Mouse (Mus musculus) small intestine, adult 2 months (tissue): ENCODE data around the gene Slc1a4. TPM values are rescaled to one million over a fixed set of nuclear protein-coding genes. Genes with fewer than 3 reads are reported as not detected.

Experiments
- H3K27ac ChIP-seq: fragments of 200-500 bp; 2 replicates; pipeline ENCODE4 v1.5.1; 2012; ENCODE audit warnings: low read depth, low read length, control low read depth, inconsistent platforms; ENCODE audit not compliant: insufficient read depth
- H3K27me3 ChIP-seq: fragments of 200-500 bp; 2 replicates; pipeline ENCODE4 v1.6.1; 2012; ENCODE audit warnings: mild to moderate bottlenecking, moderate library complexity, low read length, inconsistent platforms; ENCODE audit not compliant: control insufficient read depth, insufficient read depth
- H3K36me3 ChIP-seq: fragments of 200-500 bp; 2 replicates; pipeline ENCODE4 v1.6.1; 2012; ENCODE audit warnings: mild to moderate bottlenecking, low read length, control low read depth, inconsistent platforms; ENCODE audit not compliant: control insufficient read depth, insufficient read depth
- H3K4me1 ChIP-seq: fragments of 200-500 bp; 2 replicates; pipeline ENCODE4 v1.6.1; 2012; ENCODE audit warnings: low read length, inconsistent platforms, mixed read lengths; ENCODE audit not compliant: control insufficient read depth, insufficient read depth, insufficient read length
- H3K4me3 ChIP-seq: fragments of 200-500 bp; 2 replicates; pipeline ENCODE4 v1.5.1; 2012; ENCODE audit warnings: low read depth, mild to moderate bottlenecking, control low read depth, inconsistent platforms, low read length, moderate library complexity
- CTCF ChIP-seq: fragments of 200-500 bp; IDR thresholded peaks from 2 replicates; pipeline ENCODE4 v1.5.1; 2012; ENCODE audit warnings: low read depth, mild to moderate bottlenecking, control low read depth, inconsistent platforms, low read length, moderate library complexity, mixed read lengths; ENCODE audit not compliant: insufficient replicate concordance, insufficient read length; ENCODE audit errors: extremely low read depth
- POLR2A ChIP-seq: fragments of 200-500 bp; IDR thresholded peaks from 2 replicates; pipeline ENCODE4 v1.6.1; 2012; ENCODE audit warnings: low read depth, mild to moderate bottlenecking, control low read depth, inconsistent platforms, low read length, moderate library complexity
- WGBS: fragments of 180-500 bp; shearing (Covaris S2); methylation state at CpG from one replicate; pipeline ENCODE4 v1.1.7; 2018; 5-methylcytosine and 5-hydroxymethylcytosine counted together
- polyA plus RNA-seq: library from polyadenylated mRNA; depleted of rRNA; stranded (reverse); fragments of >200 nt; gene quantifications from 2 replicates; pipeline ENCODE4 v1.2.3, GENCODE M21; 2012

The Slc1a4 gene
- polyA plus RNA-seq, 1 experiment: 4.3 TPM

GRCm38 (mm10) chr11:20307409-20307808 is 25.1 kb downstream of the Slc1a4 start:
- Histone ChIP-seq H3K27me3 (no peaks in the 10 kb centered on the region), H3K4me1 (no peaks in the 10 kb centered on the region), H3K36me3 (no peaks in the 10 kb centered on the region), H3K27ac (no peak overlapping the region), H3K4me3 (no peak overlapping the region)
- WGBS: 89% methylated on average over 3 of the region's 3 CpGs
- TF ChIP-seq POLR2A (no peak), CTCF (no peak)

GRCm38 (mm10) chr11:20305641-20306040 is 26.9 kb downstream of the Slc1a4 start:
- no peaks in the 10 kb centered on the region for H3K27me3 ChIP-seq
- H3K4me3 ChIP-seq: no peak overlapping the region
- H3K4me1 ChIP-seq: no peaks in the 10 kb centered on the region
- TF ChIP-seq CTCF (no peak), POLR2A (no peak)
- H3K36me3 ChIP-seq: no peaks in the 10 kb centered on the region
- no peak overlapping the region for H3K27ac ChIP-seq
- WGBS: 44% methylated on average over 1 of the region's 1 CpGs

DNA sequence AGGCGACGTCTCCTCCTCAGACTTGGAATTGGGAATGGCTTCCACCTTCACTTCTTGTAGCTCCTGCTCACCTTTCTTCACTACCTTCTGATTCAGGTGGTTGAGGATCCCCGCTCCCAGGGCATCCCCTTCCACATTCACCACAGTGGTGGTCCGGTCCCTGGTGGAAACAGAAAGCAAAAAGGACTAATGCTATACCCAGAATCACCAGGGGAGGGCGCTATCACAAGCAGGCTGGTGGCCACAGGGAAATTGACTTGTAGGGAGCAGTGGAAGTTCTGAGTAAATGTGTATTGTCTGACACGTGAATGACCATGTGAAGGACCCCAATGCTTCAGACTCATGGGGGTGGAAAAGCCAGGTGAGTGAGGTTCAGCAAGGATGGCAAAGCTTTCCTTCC is 28.2 kb downstream of the Slc1a4 start:
- H3K27ac ChIP-seq: no peak overlapping the region
- WGBS: 76% methylated on average over 6 of the region's 6 CpGs
- peak; percentile 74; the same call in 1 of the 2 replicates for TF ChIP-seq CTCF
- no peak for TF ChIP-seq POLR2A
- H3K27me3 ChIP-seq: no peaks in the 10 kb centered on the region
- H3K4me3 ChIP-seq: no peak overlapping the region
- H3K36me3 ChIP-seq: no peaks in the 10 kb centered on the region
- H3K4me1 ChIP-seq: no peaks in the 10 kb centered on the region

- H3K4me3 ChIP-seq: no peak overlapping the region
- WGBS: 76% methylated on average over 4 of the region's 4 CpGs
- no peaks in the 10 kb centered on the region for H3K27me3 ChIP-seq
- no peaks in the 10 kb centered on the region for H3K4me1 ChIP-seq
- TF ChIP-seq POLR2A: no peak
- TF ChIP-seq CTCF: no peak
- no peak overlapping the region for H3K27ac ChIP-seq
- H3K36me3 ChIP-seq: no peaks in the 10 kb centered on the region
Measured at GRCm38 (mm10) chr11:20301332-20301731, 31.2 kb downstream of the Slc1a4 start.

DNA sequence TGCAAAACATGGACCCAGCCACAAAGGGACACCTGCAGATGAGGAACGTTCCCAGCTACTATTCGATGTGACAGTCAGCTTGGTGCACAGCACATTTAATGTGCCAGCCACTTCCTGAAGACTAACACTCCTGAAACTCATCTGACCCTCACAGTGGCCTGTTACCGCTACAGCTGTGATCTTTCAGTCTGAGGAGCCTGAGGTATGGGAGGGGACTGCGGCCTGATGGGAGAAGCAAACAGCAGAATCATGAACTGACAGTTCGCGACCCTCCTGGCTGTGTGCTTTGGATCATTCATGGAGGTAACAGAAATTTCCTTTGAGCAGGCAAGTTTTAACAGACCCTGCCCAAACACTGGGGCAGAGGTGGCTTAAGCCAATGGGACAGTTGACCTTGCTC is 31.7 kb downstream of the Slc1a4 start:
- no peak for TF ChIP-seq POLR2A
- no peak for TF ChIP-seq CTCF
- no peaks in the 10 kb centered on the region for H3K36me3 ChIP-seq
- H3K27me3 ChIP-seq: no peaks in the 10 kb centered on the region
- H3K4me3 ChIP-seq: no peak overlapping the region
- 78% methylated on average over 6 of the region's 6 CpGs for WGBS
- H3K4me1 ChIP-seq: no peaks in the 10 kb centered on the region
- no peak overlapping the region for H3K27ac ChIP-seq

GRCm38 (mm10) chr11:20299900-20300299 is 32.6 kb downstream of the Slc1a4 start:
- Histone ChIP-seq H3K4me3 (no peak overlapping the region), H3K4me1 (no peaks in the 10 kb centered on the region), H3K27ac (no peak overlapping the region), H3K27me3 (no peaks in the 10 kb centered on the region), H3K36me3 (no peaks in the 10 kb centered on the region)
- no peak for TF ChIP-seq CTCF
- TF ChIP-seq POLR2A: no peak
- 79% methylated on average over 6 of the region's 6 CpGs for WGBS

DNA sequence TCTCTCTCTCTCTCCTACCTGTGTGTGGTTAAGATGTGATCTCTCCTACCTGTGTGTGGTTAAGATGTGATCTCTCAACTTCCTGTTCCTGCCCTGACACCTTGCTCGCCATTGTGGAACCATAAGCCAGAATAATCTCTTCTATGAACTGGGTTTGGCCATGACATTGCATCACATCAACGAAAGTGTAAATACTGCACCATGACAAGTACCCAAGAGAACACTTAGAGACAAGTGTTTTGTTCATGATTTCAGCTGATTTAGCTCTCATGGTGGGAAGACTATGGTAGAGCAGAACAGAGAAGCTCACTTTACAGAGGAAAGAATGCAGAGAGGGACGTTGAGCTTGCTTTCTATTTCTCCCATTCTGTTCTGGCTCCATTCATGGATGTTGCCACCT is 48.0 kb downstream of the Slc1a4 start:
- no peaks in the 10 kb centered on the region for H3K27me3 ChIP-seq
- H3K27ac ChIP-seq: no peak overlapping the region
- no peak overlapping the region for H3K4me3 ChIP-seq
- TF ChIP-seq POLR2A (no peak), CTCF (no peak)
- H3K36me3 ChIP-seq: no peaks in the 10 kb centered on the region
- 86% methylated on average over 3 of the region's 3 CpGs for WGBS
- H3K4me1 ChIP-seq: peaks cover 5% of the 10 kb centered on the region; the same call in 1 of the 2 replicates

- WGBS: 54% methylated on average over 2 of the region's 2 CpGs
- no peak for TF ChIP-seq CTCF
- no peaks in the 10 kb centered on the region for H3K36me3 ChIP-seq
- H3K27ac ChIP-seq: 0 out of 2 replicates have a peak overlapping the region, but pooled peaks have one; percentile 19
- no peaks in the 10 kb centered on the region for H3K27me3 ChIP-seq
- no peak overlapping the region for H3K4me3 ChIP-seq
- peaks cover 8% of the 10 kb centered on the region; the same call in 1 of the 2 replicates for H3K4me1 ChIP-seq
Measured at GRCm38 (mm10) chr11:20282601-20283219, 49.8 kb downstream of the Slc1a4 start.
